Mouse (Mus musculus) myocyte (in vitro differentiated cells): ENCODE data around the gene Als2.

ENCODE experiments used
- CEBPB ChIP-seq: IDR thresholded peaks from 2 replicates; pipeline ENCODE4 v1.6.1; 2011; ENCODE audit warnings: mild to moderate bottlenecking, moderate library complexity; ENCODE audit not compliant: poor library complexity, insufficient read depth, severe bottlenecking
- E2F4 ChIP-seq: IDR thresholded peaks from one replicate; pipeline ENCODE4 v1.6.1; 2011; ENCODE audit warnings: mild to moderate bottlenecking, control low read depth, moderate library complexity; ENCODE audit not compliant: insufficient read depth
- MAX ChIP-seq: IDR thresholded peaks from one replicate; pipeline ENCODE4 v1.6.1; 2011; ENCODE audit warnings: low read depth, mild to moderate bottlenecking, control low read depth
- MYOD1 ChIP-seq, 3 experiments: IDR thresholded peaks; one replicate each; pipeline ENCODE4 v1.6.1; 2011; ENCODE audit warnings: control low read depth in 2 of 3, low read depth in 2 of 3, mild to moderate bottlenecking in 2 of 3, moderate library complexity in 1 of 3; ENCODE audit not compliant: insufficient read length in 2 of 3, control insufficient read depth in 1 of 3
- MYOG ChIP-seq, 3 experiments: IDR thresholded peaks; one replicate each; pipeline ENCODE4 v1.6.1; 2011; ENCODE audit warnings: control low read depth in 2 of 3, low read depth in 2 of 3, mild to moderate bottlenecking in 2 of 3; ENCODE audit not compliant: insufficient read length in 2 of 3, control insufficient read depth in 1 of 3, insufficient read depth in 1 of 3
- POLR2A ChIP-seq: IDR thresholded peaks from one replicate; pipeline ENCODE4 v1.6.1; 2011; ENCODE audit warnings: low read depth, mild to moderate bottlenecking, control low read depth, moderate library complexity; ENCODE audit not compliant: insufficient read length
- POLR2AphosphoS2 ChIP-seq: IDR thresholded peaks from one replicate; pipeline ENCODE4 v1.6.1; 2011; ENCODE audit warnings: low read depth, control low read depth; ENCODE audit not compliant: insufficient read length
- REST ChIP-seq: IDR thresholded peaks from one replicate; pipeline ENCODE4 v1.6.1; 2011; ENCODE audit warnings: mild to moderate bottlenecking, control low read depth, moderate library complexity; ENCODE audit not compliant: insufficient read depth, insufficient read length
- TCF12 ChIP-seq: IDR thresholded peaks from one replicate; pipeline ENCODE4 v1.6.1; 2011; ENCODE audit warnings: mild to moderate bottlenecking, control low read depth; ENCODE audit not compliant: poor library complexity, insufficient read depth, severe bottlenecking
- TCF3 ChIP-seq: IDR thresholded peaks from one replicate; pipeline ENCODE4 v1.6.1; 2011; ENCODE audit warnings: low read depth, control low read depth; ENCODE audit not compliant: insufficient read length
- USF1 ChIP-seq: IDR thresholded peaks from one replicate; pipeline ENCODE4 v1.6.1; 2011; ENCODE audit warnings: low read depth, mild to moderate bottlenecking, control low read depth, moderate library complexity

- TF ChIP-seq TCF3 (no peak), POLR2A (no peak), POLR2AphosphoS2 (no peak), USF1 (no peak), E2F4 (no peak), MAX (no peak), MYOD1 (IDR thresholded peaks at IDR 0.05; ENCODE audit: control insufficient read depth in 1 of 3, insufficient read length in 2 of 3, low read depth in 2 of 3) (no peak), CEBPB (no peak), MYOG (IDR thresholded peaks at IDR 0.05; ENCODE audit: control insufficient read depth in 1 of 3, insufficient read depth in 1 of 3, insufficient read length in 2 of 3, low read depth in 2 of 3) (no peak), TCF12 (no peak), REST (no peak)
Observed at GRCm38 (mm10) chr1:59157846-59158245, 79.2 kb downstream of the Als2 start.
